Mouse (Mus musculus) myocyte (in vitro differentiated cells): ENCODE measurements around the gene Kif3c. TPM values are rescaled to one million over a fixed set of nuclear protein-coding genes. Genes with fewer than 3 reads are reported as not detected.
A peak's percentile ranks its signal among the peaks of the same experiment; 100 is the strongest.

Experiments
- H3K27me3 ChIP-seq: one replicate; pipeline ENCODE4 v1.6.1; 2011; ENCODE audit not compliant: control insufficient read depth, insufficient read depth, insufficient read length
- H3K36me3 ChIP-seq: one replicate; pipeline ENCODE4 v1.6.1; 2011; ENCODE audit not compliant: control insufficient read depth, insufficient read depth
- H3K4me2 ChIP-seq: one replicate; pipeline ENCODE4 v1.6.1; 2011; ENCODE audit warnings: low read depth, control low read depth
- H3K4me3 ChIP-seq: one replicate; pipeline ENCODE4 v1.5.1; 2011; ENCODE audit warnings: mild to moderate bottlenecking, control low read depth, moderate library complexity
- H3K79me2 ChIP-seq: one replicate; pipeline ENCODE4 v1.6.1; 2011; ENCODE audit not compliant: control insufficient read depth, insufficient read depth
- H3ac ChIP-seq: one replicate; pipeline ENCODE4 v1.6.1; 2011; ENCODE audit not compliant: control insufficient read depth, insufficient read length
- CEBPB ChIP-seq: IDR thresholded peaks from 2 replicates; pipeline ENCODE4 v1.6.1; 2011; ENCODE audit warnings: mild to moderate bottlenecking, moderate library complexity; ENCODE audit not compliant: poor library complexity, insufficient read depth, severe bottlenecking
- E2F4 ChIP-seq: IDR thresholded peaks from one replicate; pipeline ENCODE4 v1.6.1; 2011; ENCODE audit warnings: mild to moderate bottlenecking, control low read depth, moderate library complexity; ENCODE audit not compliant: insufficient read depth
- MAX ChIP-seq: IDR thresholded peaks from one replicate; pipeline ENCODE4 v1.6.1; 2011; ENCODE audit warnings: low read depth, mild to moderate bottlenecking, control low read depth
- MYOD1 ChIP-seq, 3 experiments: IDR thresholded peaks; one replicate each; pipeline ENCODE4 v1.6.1; 2011; ENCODE audit warnings: control low read depth in 2 of 3, low read depth in 2 of 3, mild to moderate bottlenecking in 2 of 3, moderate library complexity in 1 of 3; ENCODE audit not compliant: insufficient read length in 2 of 3, control insufficient read depth in 1 of 3
- MYOG ChIP-seq, 3 experiments: IDR thresholded peaks; one replicate each; pipeline ENCODE4 v1.6.1; 2011; ENCODE audit warnings: control low read depth in 2 of 3, low read depth in 2 of 3, mild to moderate bottlenecking in 2 of 3; ENCODE audit not compliant: insufficient read length in 2 of 3, control insufficient read depth in 1 of 3, insufficient read depth in 1 of 3
- POLR2A ChIP-seq: IDR thresholded peaks from one replicate; pipeline ENCODE4 v1.6.1; 2011; ENCODE audit warnings: low read depth, mild to moderate bottlenecking, control low read depth, moderate library complexity; ENCODE audit not compliant: insufficient read length
- POLR2AphosphoS2 ChIP-seq: IDR thresholded peaks from one replicate; pipeline ENCODE4 v1.6.1; 2011; ENCODE audit warnings: low read depth, control low read depth; ENCODE audit not compliant: insufficient read length
- REST ChIP-seq: IDR thresholded peaks from one replicate; pipeline ENCODE4 v1.6.1; 2011; ENCODE audit warnings: mild to moderate bottlenecking, control low read depth, moderate library complexity; ENCODE audit not compliant: insufficient read depth, insufficient read length
- SRF ChIP-seq: IDR thresholded peaks from one replicate; pipeline ENCODE4 v1.6.1; 2011; ENCODE audit warnings: low read depth; ENCODE audit not compliant: control insufficient read depth, insufficient read length
- TCF12 ChIP-seq: IDR thresholded peaks from one replicate; pipeline ENCODE4 v1.6.1; 2011; ENCODE audit warnings: mild to moderate bottlenecking, control low read depth; ENCODE audit not compliant: poor library complexity, insufficient read depth, severe bottlenecking
- TCF3 ChIP-seq: IDR thresholded peaks from one replicate; pipeline ENCODE4 v1.6.1; 2011; ENCODE audit warnings: low read depth, control low read depth; ENCODE audit not compliant: insufficient read length
- USF1 ChIP-seq: IDR thresholded peaks from one replicate; pipeline ENCODE4 v1.6.1; 2011; ENCODE audit warnings: low read depth, mild to moderate bottlenecking, control low read depth, moderate library complexity
- polyA plus RNA-seq: library from polyadenylated mRNA; unstranded; fragments of >200 nt; fragmentation: generic; extraction: Trizol; gene quantifications from one replicate; pipeline ENCODE4 v1.2.1, GENCODE M21; 2012; ENCODE audit warnings: missing spikeins

Kif3c gene
- 16.7 TPM for polyA plus RNA-seq

- peak within 1 kb of the TSS; percentile 46 for H3ac ChIP-seq
- peak within 1 kb of the TSS; percentile 77 for H3K4me3 ChIP-seq
- TF ChIP-seq POLR2AphosphoS2 (peak; percentile 59), MYOD1 (IDR thresholded peaks at IDR 0.05; ENCODE audit: control insufficient read depth in 1 of 3, insufficient read length in 2 of 3, low read depth in 2 of 3) (no peak), MAX (no peak), TCF3 (no peak), USF1 (no peak), MYOG (IDR thresholded peaks at IDR 0.05; ENCODE audit: control insufficient read depth in 1 of 3, insufficient read depth in 1 of 3, insufficient read length in 2 of 3, low read depth in 2 of 3) (no peak), TCF12 (no peak), E2F4 (no peak), CEBPB (no peak), POLR2A (peak; percentile 59), SRF (peak; percentile 47), REST (no peak)
- H3K4me2 ChIP-seq, result peak within 1 kb of the TSS; percentile 87
- H3K79me2 ChIP-seq, result peaks cover 28% of the 10 kb centered on the region
- no peaks in the 10 kb centered on the region for H3K27me3 ChIP-seq
- H3K36me3 ChIP-seq, result no peaks in the 10 kb centered on the region
These were observed at the start of gene Kif3c for GRCm38 (mm10) chr12:3364508-3365448. Gene Kif3c (plus strand): TSS chr12:3365132.

- H3K4me2 ChIP-seq, result peak overlapping the region; percentile 30
- no peaks in the 10 kb centered on the region for H3K79me2 ChIP-seq
- no peaks in the 10 kb centered on the region for H3K36me3 ChIP-seq
- no peak overlapping the region for H3ac ChIP-seq
- H3K27me3 ChIP-seq, result no peaks in the 10 kb centered on the region
- TF ChIP-seq MYOG (IDR thresholded peaks at IDR 0.05; ENCODE audit: control insufficient read depth in 1 of 3, insufficient read depth in 1 of 3, insufficient read length in 2 of 3, low read depth in 2 of 3) (peak in 2 of 3 experiments; percentile 75 to 91), MYOD1 (IDR thresholded peaks at IDR 0.05; ENCODE audit: control insufficient read depth in 1 of 3, insufficient read length in 2 of 3, low read depth in 2 of 3) (peak; percentile 58 to 71 (median 62)), CEBPB (0 out of 2 replicates have a peak, but pooled peaks have one; percentile 13), POLR2A (no peak)
- H3K4me3 ChIP-seq, result no peak overlapping the region
These were observed 48.8 kb upstream of the Kif3c start for GRCm38 (mm10) chr12:3316083-3316482.

- no peaks in the 10 kb centered on the region for H3K79me2 ChIP-seq
- no peaks in the 10 kb centered on the region for H3K27me3 ChIP-seq
- no peak for TF ChIP-seq TCF3
- no peak for TF ChIP-seq USF1
- no peaks in the 10 kb centered on the region for H3K36me3 ChIP-seq
- H3K4me2 ChIP-seq, result peak overlapping the region; percentile 30
- no peak overlapping the region for H3K4me3 ChIP-seq
- H3ac ChIP-seq, result no peak overlapping the region
These were observed 48.0 kb upstream of the Kif3c start for GRCm38 (mm10) chr12:3316937-3317336.

- TF ChIP-seq MYOG (IDR thresholded peaks at IDR 0.05; ENCODE audit: control insufficient read depth in 1 of 3, insufficient read depth in 1 of 3, insufficient read length in 2 of 3, low read depth in 2 of 3) (peak; percentile 52 to 90 (median 85)), REST (no peak), USF1 (no peak), POLR2A (no peak), MAX (no peak), TCF12 (peak; percentile 68), MYOD1 (IDR thresholded peaks at IDR 0.05; ENCODE audit: control insufficient read depth in 1 of 3, insufficient read length in 2 of 3, low read depth in 2 of 3) (peak; percentile 79 to 90 (median 88)), CEBPB (no peak), POLR2AphosphoS2 (no peak), E2F4 (no peak), TCF3 (no peak), SRF (no peak)
- no peak overlapping the region for H3K4me3 ChIP-seq
- no peaks in the 10 kb centered on the region for H3K79me2 ChIP-seq
- H3K27me3 ChIP-seq, result no peaks in the 10 kb centered on the region
- H3K36me3 ChIP-seq, result no peaks in the 10 kb centered on the region
- H3K4me2 ChIP-seq, result peak overlapping the region; percentile 54
- no peak overlapping the region for H3ac ChIP-seq
These were observed 45.6 kb upstream of the Kif3c start for GRCm38 (mm10) chr12:3319377-3319776.

- H3K27me3 ChIP-seq, result no peaks in the 10 kb centered on the region
- TF ChIP-seq E2F4 (no peak), POLR2AphosphoS2 (no peak), REST (no peak), MYOD1 (IDR thresholded peaks at IDR 0.05; ENCODE audit: control insufficient read depth in 1 of 3, insufficient read length in 2 of 3, low read depth in 2 of 3) (peak in 1 of 3 experiments; percentile 62), SRF (no peak), TCF12 (no peak), CEBPB (no peak), MYOG (IDR thresholded peaks at IDR 0.05; ENCODE audit: control insufficient read depth in 1 of 3, insufficient read depth in 1 of 3, insufficient read length in 2 of 3, low read depth in 2 of 3) (peak in 1 of 3 experiments; percentile 72), POLR2A (no peak), USF1 (no peak), TCF3 (no peak), MAX (no peak)
- peak overlapping the region; percentile 3 for H3K4me2 ChIP-seq
- no peak overlapping the region for H3K4me3 ChIP-seq
- H3K36me3 ChIP-seq, result no peaks in the 10 kb centered on the region
- no peak overlapping the region for H3ac ChIP-seq
- no peaks in the 10 kb centered on the region for H3K79me2 ChIP-seq
These were observed 41.7 kb upstream of the Kif3c start for GRCm38 (mm10) chr12:3323241-3323640.
